Mouse (Mus musculus) heart, adult 2 months (tissue): ENCODE data around the gene Cox20. TPM values are rescaled to one million over a fixed set of nuclear protein-coding genes. Genes with fewer than 3 reads are reported as not detected.
A peak's percentile ranks its signal among the peaks of the same experiment; 100 is the strongest.

Experiments
- DNase-seq, 2 experiments: peaks; one replicate each; pipeline ENCODE4 v3.0.0; 2021
- H3K27ac ChIP-seq: fragments of 200-600 bp; 2 replicates; pipeline ENCODE4 v1.8.1; 2022
- H3K27me3 ChIP-seq: fragments of 200-500 bp; 2 replicates; pipeline ENCODE4 v1.6.1; 2012; ENCODE audit warnings: mild to moderate bottlenecking, low read length, inconsistent platforms, mixed read lengths; ENCODE audit not compliant: control insufficient read depth, insufficient read depth
- H3K36me3 ChIP-seq: fragments of 200-500 bp; 2 replicates; pipeline ENCODE4 v1.6.1; 2012; ENCODE audit warnings: low read length, inconsistent platforms; ENCODE audit not compliant: control insufficient read depth, insufficient read depth
- H3K4me1 ChIP-seq: fragments of 200-500 bp; 2 replicates; pipeline ENCODE4 v1.6.1; 2011; ENCODE audit warnings: low read length; ENCODE audit not compliant: control insufficient read depth, insufficient read depth
- H3K4me3 ChIP-seq: fragments of 200-600 bp; 2 replicates; pipeline ENCODE4 v1.8.1; 2022
- H3K79me2 ChIP-seq: fragments of 200-500 bp; replicated peaks from 2 replicates; pipeline ENCODE4 v1.6.1; 2012; ENCODE audit warnings: mild to moderate bottlenecking, inconsistent platforms, low read length, moderate library complexity, mixed read lengths; ENCODE audit not compliant: control insufficient read depth, insufficient read depth
- H3K9ac ChIP-seq: fragments of 200-500 bp; 2 replicates; pipeline ENCODE4 v1.6.1; 2012; ENCODE audit warnings: low read depth, mild to moderate bottlenecking, control low read depth, inconsistent platforms, low read length, mixed read lengths
- CTCF ChIP-seq: fragments of 200-600 bp; IDR thresholded peaks from 2 replicates; pipeline ENCODE4 v1.8.1; 2022; ENCODE audit warnings: antibody characterized with exemption, mild to moderate bottlenecking, moderate library complexity
- EP300 ChIP-seq: fragments of 200-500 bp; IDR thresholded peaks from 2 replicates; pipeline ENCODE4 v1.6.1; 2011; ENCODE audit warnings: low read depth, low read length, control low read depth; ENCODE audit not compliant: insufficient read depth
- POLR2A ChIP-seq: fragments of 200-500 bp; IDR thresholded peaks from 2 replicates; pipeline ENCODE4 v1.6.1; 2011; ENCODE audit warnings: mild to moderate bottlenecking, low read depth, low read length, control low read depth; ENCODE audit not compliant: insufficient read depth
- WGBS: fragments of 180-500 bp; shearing (Covaris S2); methylation state at CpG from one replicate; pipeline ENCODE4 v1.1.7; 2018; 5-methylcytosine and 5-hydroxymethylcytosine counted together
- intact Hi-C: fragments of 180-260 bp; cut with DNase I; formaldehyde crosslinking; loops from one replicate; pipeline ENCODE4 v1.15.1; 2025
- polyA plus RNA-seq: library from polyadenylated mRNA; depleted of rRNA; stranded (reverse); fragments of >200 nt; gene quantifications from 2 replicates; pipeline ENCODE4 v1.2.3, GENCODE M21; 2012
- total RNA-seq, 2 experiments: library from RNA; stranded (reverse); gene quantifications; 2 replicates each; pipeline ENCODE4 v1.2.3; 2021

Gene Cox20
- total and polyA plus RNA-seq, 3 experiments: 54.7 to 105 (median 102) TPM

GRCm38 (mm10) chr1:178319295-178320037, 536 bp downstream of the Cox20 start:
- Histone ChIP-seq H3K4me3 (peak overlapping the region; percentile 68), H3K36me3 (peaks cover 43% of the 10 kb centered on the region), H3K27ac (peak overlapping the region; percentile 99), H3K27me3 (no peaks in the 10 kb centered on the region), H3K4me1 (peaks cover 7% of the 10 kb centered on the region), H3K9ac (peak overlapping the region; percentile 96), H3K79me2 (no peaks in the 10 kb centered on the region)
- DNase-seq: no peak
- WGBS: under 1% methylated on average over 12 of the region's 12 CpGs
- intact Hi-C loops: loop anchor here (1.0 to 10.0 kb wide), 2 partner anchors 17 to 135 kb away; partner anchors contain the start of gene Desi2
- TF ChIP-seq EP300 (no peak), POLR2A (no peak), CTCF (no peak)

- TF ChIP-seq EP300: no peak
- peak; percentile 21; the same call in 1 of the 2 replicates for TF ChIP-seq POLR2A
- no peaks in the 10 kb centered on the region for H3K79me2 ChIP-seq
- H3K27me3 ChIP-seq: no peaks in the 10 kb centered on the region
- 11% methylated on average over 8 of the region's 8 CpGs for WGBS
- H3K9ac ChIP-seq: peak overlapping the region; percentile 96; the same call in 1 of the 2 replicates
- no peak for DNase-seq
- intact Hi-C loops: no loop called here
- peaks cover 7% of the 10 kb centered on the region for H3K4me1 ChIP-seq
- H3K27ac ChIP-seq: peak overlapping the region; percentile 99
- H3K36me3 ChIP-seq: peaks cover 50% of the 10 kb centered on the region
- H3K4me3 ChIP-seq: peak overlapping the region; percentile 68
Observed at GRCm38 (mm10) chr1:178320038-178320722, 1.2 kb downstream of the Cox20 start.

- H3K36me3 ChIP-seq: peaks cover 55% of the 10 kb centered on the region
- TF ChIP-seq CTCF (no peak), POLR2A (peak; percentile 56)
- H3K4me1 ChIP-seq: peaks cover 7% of the 10 kb centered on the region
- no peak for DNase-seq
- peak overlapping the region; percentile 99 for H3K27ac ChIP-seq
- peak overlapping the region; percentile 68; the same call in 1 of the 2 replicates for H3K4me3 ChIP-seq
- H3K27me3 ChIP-seq: no peaks in the 10 kb centered on the region
- H3K79me2 ChIP-seq: no peaks in the 10 kb centered on the region
- 29% methylated on average over 5 of the region's 5 CpGs for WGBS
- H3K9ac ChIP-seq: peak overlapping the region; percentile 48; the same call in 1 of the 2 replicates
- intact Hi-C loops: no loop called here
Observed at GRCm38 (mm10) chr1:178320723-178321590, 2.0 kb downstream of the Cox20 start.

GRCm38 (mm10) chr1:178321730-178322357, 2.9 kb downstream of the Cox20 start:
- peaks cover 61% of the 10 kb centered on the region for H3K36me3 ChIP-seq
- no peak for TF ChIP-seq POLR2A
- TF ChIP-seq CTCF: no peak
- TF ChIP-seq EP300: no peak
- H3K27me3 ChIP-seq: no peaks in the 10 kb centered on the region
- DNase-seq: no peak
- WGBS: 58% methylated on average over 4 of the region's 4 CpGs
- intact Hi-C loops: no loop called here
- H3K79me2 ChIP-seq: no peaks in the 10 kb centered on the region
- no peak overlapping the region for H3K9ac ChIP-seq
- no peak overlapping the region for H3K4me3 ChIP-seq
- peak overlapping the region; percentile 47 for H3K27ac ChIP-seq
- H3K4me1 ChIP-seq: peaks cover 7% of the 10 kb centered on the region

GRCm38 (mm10) chr1:178323235-178323634, 4.3 kb downstream of the Cox20 start:
- Histone ChIP-seq H3K27me3 (no peaks in the 10 kb centered on the region), H3K4me3 (no peak overlapping the region), H3K79me2 (no peaks in the 10 kb centered on the region), H3K36me3 (peaks cover 70% of the 10 kb centered on the region), H3K9ac (no peak overlapping the region), H3K4me1 (peaks cover 7% of the 10 kb centered on the region), H3K27ac (no peak overlapping the region)
- WGBS: 76% methylated on average over 1 of the region's 1 CpGs
- TF ChIP-seq CTCF: no peak
- TF ChIP-seq POLR2A: no peak
- no peak for TF ChIP-seq EP300
- intact Hi-C loops: no loop called here
- DNase-seq: no peak
